Mouse (Mus musculus) neutrophil, adult 5-6 weeks (primary cell): ENCODE measurements around the gene Fto. TPM values are rescaled to one million over a fixed set of nuclear protein-coding genes. Genes with fewer than 3 reads are reported as not detected.

Experiments used
- total RNA-seq: library from RNA; stranded (forward); fragments of 200-1000 nt; gene quantifications from 2 replicates; pipeline ENCODE4 v1.2.3, GENCODE M21; 2017

Gene Fto
- total RNA-seq, 1 experiment from 2014 or later: 33.1 TPM

Other genes with a start within 250 kb of the Fto start
- gene Rbl2, start 243.5 kb upstream of the Fto start, total RNA-seq: 122 and 154 TPM in 2 replicates
- gene Aktip, start 113.5 kb upstream of the Fto start, total RNA-seq: 24.7 and 28.4 TPM in 2 replicates
- 4.9 and 5.6 TPM in 2 replicates for gene Rpgrip1l, start 263 bp upstream of the Fto start, total RNA-seq